Mouse (Mus musculus) lung, embryonic 14.5 days (tissue): ENCODE results near the gene Reep6. TPM values are rescaled to one million over a fixed set of nuclear protein-coding genes. Genes with fewer than 3 reads are reported as not detected.
"Not testable (repeated sequence)": the region's sequence is repeated elsewhere in the genome, so short reads cannot be mapped to it uniquely, and the experiment has no call there.

Source experiments
- ATAC-seq: fragments of 200-750 bp; cut with Nextera tagmentation; 2 replicates; pipeline ENCODE4 v1.8.0; 2017; ENCODE audit warnings: mild to moderate bottlenecking, moderate TSS enrichment, moderate library complexity; ENCODE audit not compliant: insufficient read depth
- DNase-seq: peaks from one replicate; pipeline ENCODE4 v3.0.0-alpha.2; 2015
- H3K27ac ChIP-seq: fragments of 300-500 bp; sonication (generic); 2 replicates; pipeline ENCODE4 v1.5.1; 2014; ENCODE audit warnings: low read depth, mild to moderate bottlenecking, moderate library complexity
- H3K27me3 ChIP-seq: fragments of 300-500 bp; sonication (generic); 2 replicates; pipeline ENCODE4 v1.6.1; 2014; ENCODE audit warnings: low read length, control low read depth; ENCODE audit not compliant: insufficient read depth
- H3K36me3 ChIP-seq: fragments of 300-500 bp; sonication (generic); 2 replicates; pipeline ENCODE4 v1.6.1; 2014; ENCODE audit warnings: control low read depth; ENCODE audit not compliant: insufficient read depth
- H3K4me1 ChIP-seq: fragments of 300-500 bp; sonication (generic); 2 replicates; pipeline ENCODE4 v1.6.1; 2014; ENCODE audit warnings: antibody characterized with exemption, control low read depth; ENCODE audit not compliant: insufficient read depth
- H3K4me2 ChIP-seq: fragments of 300-500 bp; sonication (generic); 2 replicates; pipeline ENCODE4 v1.6.1; 2014; ENCODE audit warnings: mild to moderate bottlenecking
- H3K4me3 ChIP-seq: fragments of 300-500 bp; sonication (generic); 2 replicates; pipeline ENCODE4 v1.5.1; 2014; ENCODE audit warnings: low read depth, low read length
- H3K9ac ChIP-seq: fragments of 300-500 bp; sonication (generic); 2 replicates; pipeline ENCODE4 v1.6.1; 2014
- H3K9me3 ChIP-seq: fragments of 300-500 bp; sonication (generic); 2 replicates; pipeline ENCODE4 v1.6.1; 2016; ENCODE audit warnings: low read depth, low read length, control low read depth
- CTCF ChIP-seq: IDR thresholded peaks from 2 replicates; pipeline ENCODE4 v1.5.1; 2016; ENCODE audit warnings: antibody characterized with exemption, low read depth
- WGBS: fragments of 180-500 bp; shearing (Covaris S2); extraction: QIAGEN DNeasy Blood & Tissue Kit; methylation state at CpG from one replicate; pipeline ENCODE4 v1.1.7; 2014; 5-methylcytosine and 5-hydroxymethylcytosine counted together
- polyA plus RNA-seq: library from polyadenylated mRNA; unstranded; fragments of >200 nt; fragmentation: Nextera tagmentation; extraction: Ambion mirVana; gene quantifications from 2 replicates; pipeline ENCODE4 v1.2.1, GENCODE M21; 2014

Reep6 gene
- polyA plus RNA-seq, 1 experiment from 2014 or later = 12.2 TPM

DNA sequence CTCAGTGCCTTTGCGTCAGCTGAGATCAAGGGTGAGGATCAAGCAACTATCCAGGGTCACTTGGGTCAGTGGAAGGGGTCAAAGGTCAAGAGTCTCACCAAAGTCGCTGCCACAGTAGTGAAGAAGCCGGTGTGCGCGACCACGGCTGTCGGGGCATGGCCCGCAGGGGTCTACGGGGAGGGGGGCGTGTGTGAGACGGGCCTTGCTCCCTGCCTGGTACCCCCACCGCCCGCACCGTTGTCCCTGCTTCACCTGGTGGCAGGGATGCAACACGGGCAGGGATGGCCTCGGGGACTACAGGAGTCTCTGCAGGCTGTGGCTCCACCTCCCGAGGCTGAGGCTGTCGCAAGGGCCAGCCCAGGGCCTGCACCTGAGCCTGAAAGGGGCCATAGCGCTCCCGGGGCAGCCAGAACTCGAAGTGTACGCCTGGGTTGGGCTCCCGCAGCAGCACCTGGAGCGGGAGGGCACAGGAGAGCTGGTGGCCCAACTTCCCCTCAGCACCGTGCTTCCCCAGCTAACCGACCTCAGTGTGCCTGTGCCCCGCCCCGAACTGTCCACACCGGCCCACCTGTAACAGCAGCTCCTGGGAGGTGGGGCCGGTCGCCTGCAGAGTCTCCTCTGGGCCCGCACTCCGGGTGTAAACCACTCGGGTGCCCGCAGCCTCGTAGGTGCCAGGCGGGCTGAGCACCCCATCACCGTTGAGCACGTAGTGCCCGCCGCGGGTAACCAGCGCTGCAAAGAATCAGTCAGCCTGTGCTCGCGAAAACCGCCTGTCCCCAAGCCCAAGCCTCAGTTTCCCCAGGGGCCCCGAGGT, 11.9 kb downstream of the Reep6 start:
- H3K36me3 ChIP-seq = no peaks in the 10 kb centered on the region
- H3K27me3 ChIP-seq = peaks cover 64% of the 10 kb centered on the region
- H3K27ac ChIP-seq = no peak overlapping the region
- H3K9me3 ChIP-seq = no peaks in the 10 kb centered on the region
- H3K4me3 ChIP-seq = peak overlapping the region; percentile 34
- no peak for DNase-seq
- no peak for ATAC-seq
- H3K9ac ChIP-seq = no peak overlapping the region; the same call in 1 of the 2 replicates
- TF ChIP-seq CTCF = no peak
- peaks cover 7% of the 10 kb centered on the region; the same call in 1 of the 2 replicates for H3K4me1 ChIP-seq
- WGBS = 3% methylated on average over 47 of the region's 47 CpGs
- peak overlapping the region; percentile 59 for H3K4me2 ChIP-seq

DNA sequence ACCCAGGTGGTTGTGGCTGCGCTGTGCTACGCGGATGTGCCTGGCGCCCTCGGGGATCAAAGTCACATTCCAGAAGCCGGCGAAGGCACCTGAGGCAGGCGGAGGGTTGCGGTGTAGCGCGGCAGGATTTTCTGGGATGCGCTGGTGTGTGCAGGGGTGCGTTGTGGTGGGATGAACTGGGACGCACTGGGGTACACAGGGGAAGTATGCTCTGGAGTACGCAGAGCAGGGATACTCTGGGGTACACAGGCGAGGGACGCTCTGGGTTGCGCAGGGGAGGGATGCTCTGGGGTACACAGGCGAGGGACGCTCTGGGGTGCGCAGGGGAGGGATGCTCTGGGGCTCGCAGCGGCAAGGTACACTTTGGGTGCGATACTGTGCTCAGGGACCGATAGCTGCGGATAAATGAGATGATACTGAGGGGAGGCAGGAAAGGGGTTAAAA, 12.6 kb downstream of the Reep6 start:
- H3K9me3 ChIP-seq = no peaks in the 10 kb centered on the region
- H3K27me3 ChIP-seq = peaks cover 69% of the 10 kb centered on the region
- TF ChIP-seq CTCF = no peak
- WGBS = 2% methylated on average over 26 of the region's 26 CpGs
- H3K4me2 ChIP-seq = peak overlapping the region; percentile 59
- H3K36me3 ChIP-seq = no peaks in the 10 kb centered on the region
- H3K27ac ChIP-seq = no peak overlapping the region
- ATAC-seq (peak; percentile 21), DNase-seq (no peak)
- peaks cover 7% of the 10 kb centered on the region; the same call in 1 of the 2 replicates for H3K4me1 ChIP-seq
- H3K4me3 ChIP-seq = peak overlapping the region; percentile 34
- H3K9ac ChIP-seq = no peak overlapping the region; the same call in 1 of the 2 replicates

DNA sequence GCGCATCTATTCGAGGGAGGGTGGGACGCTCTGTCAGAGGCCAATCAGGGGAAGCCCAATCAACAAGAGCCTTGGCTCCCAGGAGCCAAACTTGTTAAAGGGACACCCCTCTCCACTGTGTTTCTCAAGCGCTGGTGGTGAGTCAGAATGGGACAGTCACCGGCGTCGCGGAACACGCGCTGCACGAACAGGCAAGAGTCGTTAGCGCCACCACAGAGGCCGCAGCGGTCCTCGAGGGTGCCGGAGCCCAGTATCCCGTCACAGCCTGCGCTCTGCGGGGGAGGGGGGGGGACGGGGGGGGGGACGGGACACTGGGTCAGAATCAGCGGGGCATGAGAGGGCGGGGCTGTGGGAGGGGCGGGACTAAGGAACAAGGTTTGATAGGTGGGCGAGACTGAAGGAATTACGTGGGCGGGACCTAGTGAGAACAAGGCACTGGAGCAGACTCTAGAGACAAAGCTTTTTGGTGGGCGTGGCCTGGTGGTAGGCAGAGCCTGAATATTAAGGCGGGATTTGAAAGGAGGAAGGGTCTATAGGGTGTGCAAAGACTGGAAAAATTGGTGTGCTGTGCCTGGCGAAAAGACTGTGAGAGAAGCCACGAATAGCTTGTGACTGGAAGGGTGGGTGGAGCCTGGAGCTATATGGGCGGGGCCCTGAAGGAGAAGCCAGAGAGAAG, 13.1 kb downstream of the Reep6 start:
- H3K4me1 ChIP-seq = peaks cover 7% of the 10 kb centered on the region; the same call in 1 of the 2 replicates
- H3K9me3 ChIP-seq = no peaks in the 10 kb centered on the region
- no peaks in the 10 kb centered on the region for H3K36me3 ChIP-seq
- ATAC-seq (peak; percentile 77), DNase-seq (peak; percentile 91)
- H3K4me2 ChIP-seq = peak overlapping the region; percentile 59
- WGBS = 1% methylated on average over 32 of the region's 33 CpGs
- no peak for TF ChIP-seq CTCF
- H3K27me3 ChIP-seq = peaks cover 74% of the 10 kb centered on the region
- no peak overlapping the region for H3K9ac ChIP-seq
- peak overlapping the region; percentile 34 for H3K4me3 ChIP-seq
- H3K27ac ChIP-seq = 0 out of 2 replicates have a peak overlapping the region, but pooled peaks have one; percentile 12

DNA sequence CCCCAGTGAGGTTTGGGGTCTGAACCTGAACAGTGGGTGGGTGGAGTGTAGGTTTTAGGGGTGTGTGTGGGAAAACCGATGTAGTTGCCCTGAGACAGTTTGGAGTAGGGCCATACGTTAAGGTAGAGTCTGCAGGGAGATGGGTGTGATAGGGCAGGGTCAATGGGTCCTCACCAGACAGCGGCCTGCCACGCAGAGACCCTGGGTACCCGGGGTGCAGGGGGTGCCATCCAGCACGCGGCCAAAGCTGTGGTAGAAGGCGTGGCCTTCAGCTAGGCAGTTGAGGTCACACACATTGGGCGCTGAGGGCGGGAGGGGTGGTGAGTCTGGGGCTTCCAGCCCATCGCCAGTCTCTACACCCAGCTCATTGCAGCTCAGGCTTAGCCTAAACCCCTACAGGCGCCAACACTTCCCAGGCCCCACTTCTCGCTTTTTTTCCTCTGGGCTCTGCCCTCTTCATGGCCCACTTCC, 13.7 kb downstream of the Reep6 start:
- H3K36me3 ChIP-seq = no peaks in the 10 kb centered on the region
- H3K9ac ChIP-seq = peak overlapping the region; percentile 16; the same call in 1 of the 2 replicates
- TF ChIP-seq CTCF = no peak
- ATAC-seq (peak; percentile 12; the same call in 1 of the 2 replicates), DNase-seq (no peak)
- peaks cover 80% of the 10 kb centered on the region for H3K27me3 ChIP-seq
- WGBS = 21% methylated on average over 13 of the region's 13 CpGs
- peaks cover 12% of the 10 kb centered on the region; the same call in 1 of the 2 replicates for H3K4me1 ChIP-seq
- H3K9me3 ChIP-seq = no peaks in the 10 kb centered on the region
- H3K4me3 ChIP-seq = peak overlapping the region; percentile 34
- H3K4me2 ChIP-seq = peak overlapping the region; percentile 59
- H3K27ac ChIP-seq = 0 out of 2 replicates have a peak overlapping the region, but pooled peaks have one; percentile 12

DNA sequence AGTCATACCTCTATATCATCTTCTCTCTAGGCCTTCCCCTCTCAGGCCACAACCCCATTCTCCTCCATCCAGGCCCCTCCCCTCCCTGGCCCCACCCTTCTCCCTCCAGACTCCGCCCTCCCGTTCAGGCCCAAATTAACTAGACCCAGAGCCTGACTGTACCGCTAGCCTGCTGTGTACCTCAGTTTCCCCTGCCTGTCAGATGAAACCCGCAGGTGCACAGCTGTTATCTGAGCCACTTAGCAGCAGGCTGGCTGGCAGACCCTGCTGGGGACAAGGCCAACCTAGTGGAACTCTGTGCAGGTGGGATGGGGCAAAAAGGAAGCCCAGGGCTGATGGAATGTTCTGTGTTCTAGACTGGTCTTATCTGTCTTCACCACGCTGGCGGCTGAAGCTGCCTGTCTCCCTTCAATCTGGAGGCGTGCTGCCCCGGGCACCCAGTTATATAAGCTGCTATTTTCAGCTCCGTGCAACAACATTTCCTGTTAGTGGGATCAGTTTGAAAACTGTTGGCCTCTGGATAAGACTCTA, 14.4 kb downstream of the Reep6 start:
- WGBS = 44% methylated on average over 9 of the region's 9 CpGs
- no peak overlapping the region for H3K9ac ChIP-seq
- peaks cover 87% of the 10 kb centered on the region for H3K27me3 ChIP-seq
- ATAC-seq (no peak), DNase-seq (no peak)
- H3K27ac ChIP-seq = no peak overlapping the region
- H3K4me2 ChIP-seq = peak overlapping the region; percentile 36
- peaks cover 18% of the 10 kb centered on the region; the same call in 1 of the 2 replicates for H3K4me1 ChIP-seq
- TF ChIP-seq CTCF = no peak
- H3K36me3 ChIP-seq = no peaks in the 10 kb centered on the region
- no peaks in the 10 kb centered on the region for H3K9me3 ChIP-seq
- H3K4me3 ChIP-seq = no peak overlapping the region

DNA sequence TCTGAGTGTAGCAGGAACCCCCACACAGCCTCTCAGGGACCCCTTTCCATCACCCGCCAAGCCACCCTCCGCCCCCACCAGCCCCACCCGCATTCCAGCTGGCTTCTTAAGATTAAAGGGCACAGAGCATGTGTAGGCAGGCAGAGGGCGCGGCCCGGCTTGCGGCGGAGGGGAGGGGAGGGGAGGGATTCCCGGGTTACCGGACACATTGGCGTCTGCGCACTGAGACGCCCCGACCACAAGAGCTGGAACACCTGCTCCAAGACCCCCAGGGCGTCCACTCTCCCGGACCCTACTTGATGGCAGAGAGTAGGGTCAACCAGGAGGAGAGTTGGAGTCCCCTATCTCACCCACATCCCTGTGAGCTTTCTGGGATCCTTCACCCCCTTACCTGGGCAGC, 15.4 kb downstream of the Reep6 start:
- TF ChIP-seq CTCF = no peak
- H3K9me3 ChIP-seq = no peaks in the 10 kb centered on the region
- peaks cover 97% of the 10 kb centered on the region for H3K27me3 ChIP-seq
- ATAC-seq = no peak
- WGBS = 2% methylated on average over 16 of the region's 16 CpGs
- H3K4me2 ChIP-seq = peak overlapping the region; percentile 36
- H3K27ac ChIP-seq = no peak overlapping the region
- peak overlapping the region; percentile 4; the same call in 1 of the 2 replicates for H3K4me3 ChIP-seq
- peaks cover 18% of the 10 kb centered on the region; the same call in 1 of the 2 replicates for H3K4me1 ChIP-seq
- H3K36me3 ChIP-seq = no peaks in the 10 kb centered on the region
- H3K9ac ChIP-seq = no peak overlapping the region
- DNase-seq = no peak

DNA sequence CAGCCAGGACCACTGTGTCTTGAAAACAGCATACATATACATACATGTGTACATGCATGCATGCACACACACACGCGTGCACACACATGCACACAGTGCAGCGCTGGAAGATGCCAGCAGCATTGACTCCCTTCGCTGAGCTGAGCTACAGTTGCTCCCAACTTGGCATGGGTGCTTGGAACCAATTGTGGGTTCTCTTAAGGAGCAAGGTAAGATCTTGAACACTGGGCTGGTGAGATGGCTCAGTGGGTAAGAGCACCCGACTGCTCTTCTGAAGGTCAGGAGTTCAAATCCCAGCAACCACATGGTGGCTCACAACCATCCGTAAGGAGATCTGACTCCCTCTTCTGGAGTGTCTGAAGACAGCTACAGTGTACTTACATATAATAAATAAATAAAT, 16.2 kb downstream of the Reep6 start:
- not testable (repeated sequence) for ATAC-seq

More for the DNA sequence above, 16.2 kb downstream of the Reep6 start:
- H3K27ac ChIP-seq, H3K4me2 ChIP-seq, H3K36me3 ChIP-seq, H3K9ac ChIP-seq, DNase-seq, H3K9me3 ChIP-seq, H3K4me3 ChIP-seq: not testable (repeated sequence)
- Histone ChIP-seq H3K27me3 (peaks cover 97% of the 10 kb centered on the region), H3K4me1 (peaks cover 18% of the 10 kb centered on the region; the same call in 1 of the 2 replicates)
- WGBS = 76% methylated on average over 5 of the region's 6 CpGs
